Mouse (Mus musculus) limb, embryonic 15.5 days (tissue): ENCODE results near the gene Bcl9l. TPM values are rescaled to one million over a fixed set of nuclear protein-coding genes. Genes with fewer than 3 reads are reported as not detected.
A peak's percentile ranks its signal among the peaks of the same experiment; 100 is the strongest.

Source experiments
- ATAC-seq: fragments of 200-750 bp; cut with Nextera tagmentation; 2 replicates; pipeline ENCODE4 v1.8.0; 2017; ENCODE audit warnings: low read depth, moderate TSS enrichment; ENCODE audit not compliant: insufficient number of reproducible peaks, low FRiP score, low TSS enrichment
- H3K27ac ChIP-seq: fragments of 300-500 bp; sonication (generic); 2 replicates; pipeline ENCODE4 v1.5.1; 2015; ENCODE audit warnings: moderate library complexity, mild to moderate bottlenecking, inconsistent platforms
- H3K27me3 ChIP-seq: fragments of 300-500 bp; sonication (generic); 2 replicates; pipeline ENCODE4 v1.6.1; 2015; ENCODE audit warnings: inconsistent platforms
- H3K36me3 ChIP-seq: fragments of 300-500 bp; sonication (generic); 2 replicates; pipeline ENCODE4 v1.6.1; 2015; ENCODE audit warnings: inconsistent platforms
- H3K4me1 ChIP-seq: fragments of 300-500 bp; sonication (generic); 2 replicates; pipeline ENCODE4 v1.6.1; 2015; ENCODE audit warnings: inconsistent platforms
- H3K4me2 ChIP-seq: fragments of 300-500 bp; sonication (generic); 2 replicates; pipeline ENCODE4 v1.6.1; 2015; ENCODE audit warnings: mild to moderate bottlenecking, inconsistent platforms
- H3K4me3 ChIP-seq: fragments of 300-500 bp; sonication (generic); 2 replicates; pipeline ENCODE4 v1.5.1; 2015; ENCODE audit warnings: mild to moderate bottlenecking, inconsistent platforms
- H3K9ac ChIP-seq: fragments of 300-500 bp; sonication (generic); 2 replicates; pipeline ENCODE4 v1.6.1; 2015; ENCODE audit warnings: inconsistent platforms
- H3K9me3 ChIP-seq: fragments of 300-500 bp; sonication (generic); 2 replicates; pipeline ENCODE4 v1.6.1; 2016; ENCODE audit warnings: inconsistent platforms
- WGBS: fragments of 180-500 bp; shearing (Covaris S2); methylation state at CpG from one replicate; pipeline ENCODE4 v1.1.7; 2015; 5-methylcytosine and 5-hydroxymethylcytosine counted together
- polyA plus RNA-seq: library from polyadenylated mRNA; unstranded; fragments of >200 nt; fragmentation: Nextera tagmentation; extraction: Ambion mirVana; gene quantifications from 2 replicates; pipeline ENCODE4 v1.2.1, GENCODE M21; 2015

The Bcl9l gene
- polyA plus RNA-seq, 1 experiment from 2014 or later = 18.5 TPM

DNA sequence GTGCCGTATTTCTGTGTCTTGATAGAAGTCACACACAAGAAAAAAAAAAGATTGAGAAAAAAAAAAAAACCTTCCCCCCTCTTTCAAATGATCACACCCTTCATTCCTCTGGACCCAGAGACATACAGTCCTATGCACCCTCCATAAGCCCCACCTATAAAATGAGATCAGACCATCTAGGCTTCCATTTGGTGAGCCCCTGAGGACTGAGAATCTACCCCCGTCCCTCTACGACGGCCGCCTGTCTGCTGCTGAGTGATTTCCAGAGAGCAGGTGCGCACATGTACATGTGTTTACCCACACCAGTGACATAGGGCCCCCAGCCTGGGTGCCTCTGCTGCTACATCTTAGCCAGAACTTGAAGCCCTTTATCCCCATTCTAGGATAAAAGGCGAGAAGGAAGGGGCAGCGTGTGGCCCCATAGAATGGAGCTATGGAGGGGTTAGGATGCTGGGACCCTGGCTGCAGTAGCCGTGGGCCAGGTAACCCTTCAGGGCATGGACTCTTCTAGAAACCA, 27.8 kb downstream of the Bcl9l start:
- peaks cover 40% of the 10 kb centered on the region for H3K36me3 ChIP-seq
- no peak for ATAC-seq
- H3K9me3 ChIP-seq = no peaks in the 10 kb centered on the region
- peak overlapping the region; percentile 50 for H3K4me2 ChIP-seq
- H3K27ac ChIP-seq = peak overlapping the region; percentile 86
- H3K4me1 ChIP-seq = peaks cover 66% of the 10 kb centered on the region
- no peak overlapping the region for H3K4me3 ChIP-seq
- 30% methylated on average over 9 of the region's 9 CpGs for WGBS
- no peaks in the 10 kb centered on the region for H3K27me3 ChIP-seq
- H3K9ac ChIP-seq = no peak overlapping the region

DNA sequence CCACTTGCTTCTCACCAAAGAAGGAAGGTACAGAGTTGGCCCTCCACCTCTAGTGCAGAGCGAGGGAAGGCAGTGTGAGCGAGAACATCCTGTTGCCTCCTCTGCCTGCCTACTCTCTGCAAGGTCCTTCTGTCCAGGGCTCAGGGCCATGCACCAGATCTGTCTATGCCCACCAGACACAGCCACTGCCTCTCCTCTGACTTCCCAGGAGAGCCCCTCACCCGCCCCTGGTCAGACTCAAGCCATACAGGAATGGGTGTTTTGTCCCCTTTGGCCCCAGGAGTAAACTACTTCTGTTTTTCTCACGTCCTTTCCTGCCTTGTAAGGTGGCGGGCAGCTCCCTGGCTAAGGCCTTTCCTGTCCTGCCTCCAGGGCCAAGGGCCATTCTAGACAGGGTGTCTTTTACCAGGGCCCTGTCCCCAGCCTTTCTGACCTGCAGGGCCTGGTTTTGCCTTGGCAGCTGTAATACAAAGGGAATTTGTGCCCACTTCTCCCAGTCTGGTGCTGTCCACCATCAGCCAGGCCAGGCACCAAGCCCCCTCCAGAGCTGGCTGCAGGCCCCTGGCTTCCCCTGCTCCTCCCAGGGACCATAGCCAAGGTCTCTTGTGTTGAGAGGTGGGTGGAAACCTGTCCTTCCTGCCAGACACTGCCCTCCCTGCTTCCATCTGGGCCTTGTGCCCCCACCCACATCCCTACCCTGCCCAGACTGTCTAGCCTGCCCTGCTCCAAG, 28.4 kb downstream of the Bcl9l start:
- H3K9me3 ChIP-seq = no peaks in the 10 kb centered on the region
- no peak for ATAC-seq
- no peak overlapping the region for H3K4me2 ChIP-seq
- 73% methylated on average over 5 of the region's 5 CpGs for WGBS
- peaks cover 33% of the 10 kb centered on the region for H3K36me3 ChIP-seq
- no peaks in the 10 kb centered on the region for H3K27me3 ChIP-seq
- H3K4me3 ChIP-seq = no peak overlapping the region
- peaks cover 60% of the 10 kb centered on the region for H3K4me1 ChIP-seq
- H3K27ac ChIP-seq = peak overlapping the region; percentile 86
- H3K9ac ChIP-seq = no peak overlapping the region

DNA sequence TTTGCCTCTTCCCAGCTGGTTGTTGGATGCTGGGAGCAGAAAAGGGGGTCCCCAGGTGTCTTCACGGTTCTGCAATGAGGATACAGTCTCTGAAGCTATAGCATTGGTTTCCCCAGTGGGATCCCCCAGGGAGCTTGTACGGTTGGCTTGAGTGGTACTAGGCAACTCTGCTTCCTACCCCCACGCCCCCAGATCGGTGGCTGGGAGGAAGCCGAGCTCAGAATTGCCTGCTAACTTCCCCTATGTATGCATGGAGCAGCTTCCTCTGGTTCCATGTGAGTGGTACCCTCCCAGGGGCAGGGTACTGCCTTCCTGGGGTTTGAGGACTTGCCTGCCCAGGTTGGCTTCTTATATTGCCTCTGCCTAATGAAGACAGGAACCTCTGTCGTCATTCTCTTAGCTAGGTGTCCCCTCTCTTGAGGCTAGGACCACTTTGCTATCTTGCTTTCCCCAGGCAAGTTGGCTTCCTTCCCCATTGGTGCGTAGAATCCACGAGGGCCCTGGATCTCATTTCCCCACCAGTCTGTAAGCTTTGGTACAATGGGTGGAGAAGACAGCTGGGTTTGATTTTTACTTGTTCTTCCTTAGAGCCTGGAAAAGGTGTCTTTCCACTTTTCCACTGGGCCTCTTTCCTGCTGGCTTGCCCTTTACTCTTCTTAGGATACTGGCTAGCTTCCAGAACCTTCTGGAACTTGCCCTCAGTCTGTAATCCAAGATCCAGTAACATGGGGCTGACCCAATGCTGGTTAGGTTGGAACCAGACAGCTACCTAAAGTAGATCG, 29.5 kb downstream of the Bcl9l start:
- H3K27ac ChIP-seq = peak overlapping the region; percentile 87
- no peak overlapping the region for H3K4me3 ChIP-seq
- H3K9ac ChIP-seq = no peak overlapping the region
- H3K9me3 ChIP-seq = no peaks in the 10 kb centered on the region
- H3K4me1 ChIP-seq = peaks cover 59% of the 10 kb centered on the region
- 51% methylated on average over 9 of the region's 9 CpGs for WGBS
- no peaks in the 10 kb centered on the region for H3K27me3 ChIP-seq
- 0 out of 2 replicates have a peak overlapping the region, but pooled peaks have one; percentile 10 for H3K4me2 ChIP-seq
- peak; percentile 4; the same call in 1 of the 2 replicates for ATAC-seq
- peaks cover 23% of the 10 kb centered on the region for H3K36me3 ChIP-seq

DNA sequence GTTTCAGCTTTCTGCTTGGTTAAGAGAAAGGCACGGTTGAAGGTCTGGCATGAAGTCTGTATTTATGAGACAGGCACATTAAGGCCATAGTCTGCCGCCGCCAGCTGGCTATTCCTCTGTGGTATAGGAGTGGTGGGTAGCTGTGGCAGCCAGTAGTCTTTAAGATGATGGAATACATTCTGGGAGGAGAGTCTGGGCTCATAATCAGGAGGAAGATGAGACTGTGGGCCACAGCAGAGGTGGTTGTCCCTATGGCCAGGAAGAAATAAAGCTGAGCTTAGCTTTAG, 30.0 kb downstream of the Bcl9l start:
- 54% methylated on average over 3 of the region's 3 CpGs for WGBS
- H3K4me1 ChIP-seq = peaks cover 58% of the 10 kb centered on the region

DNA sequence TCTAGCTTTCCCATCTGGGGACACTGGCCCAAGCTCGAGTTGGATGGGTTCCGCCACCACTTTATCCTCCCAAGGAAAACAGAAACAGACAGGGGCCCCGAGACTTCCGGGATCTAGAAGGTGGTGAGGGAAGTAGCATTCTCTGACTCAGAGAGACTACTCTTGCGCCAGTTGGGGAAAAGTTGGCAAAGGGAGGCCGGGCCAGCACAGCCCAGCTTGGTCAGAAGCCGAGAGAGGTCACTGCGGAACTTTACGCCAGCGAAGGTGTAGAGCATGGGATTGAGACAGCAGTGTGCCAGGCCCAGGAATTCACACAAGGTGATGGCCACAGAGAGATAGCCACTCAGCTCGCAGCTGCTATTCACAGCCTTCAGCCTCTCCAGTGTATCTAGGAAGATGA, 30.5 kb downstream of the Bcl9l start:
- peak overlapping the region; percentile 87 for H3K27ac ChIP-seq

More for the DNA sequence above, 30.0 kb downstream of the Bcl9l start:
- peak overlapping the region; percentile 87 for H3K27ac ChIP-seq
- H3K9ac ChIP-seq = no peak overlapping the region
- no peaks in the 10 kb centered on the region for H3K27me3 ChIP-seq
- no peak overlapping the region for H3K4me3 ChIP-seq
- H3K36me3 ChIP-seq = peaks cover 17% of the 10 kb centered on the region
- peak; percentile 2; the same call in 1 of the 2 replicates for ATAC-seq
- H3K4me2 ChIP-seq = no peak overlapping the region
- H3K9me3 ChIP-seq = no peaks in the 10 kb centered on the region

DNA sequence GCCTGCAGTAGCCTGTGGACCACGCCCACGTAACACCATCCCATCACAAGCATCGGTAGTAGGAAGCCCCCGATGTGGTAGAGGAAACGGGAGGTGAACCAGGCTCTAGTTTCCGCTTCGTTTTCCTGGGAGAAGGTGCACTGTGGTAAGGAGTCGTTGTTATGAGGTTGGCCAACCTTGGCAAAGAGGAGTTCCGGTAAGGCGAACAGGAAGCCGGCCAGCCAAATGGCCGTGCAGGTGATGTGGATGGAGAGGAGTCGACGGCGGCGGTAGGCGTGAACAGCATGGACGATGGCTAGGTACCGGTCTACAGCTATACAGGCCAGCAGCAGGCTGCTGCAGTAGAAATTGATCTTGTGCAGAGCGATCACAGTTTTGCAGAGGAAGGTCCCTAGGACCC, 31.0 kb downstream of the Bcl9l start:
- WGBS = 77% methylated on average over 20 of the region's 20 CpGs
- H3K4me2 ChIP-seq = no peak overlapping the region
- no peaks in the 10 kb centered on the region for H3K27me3 ChIP-seq
- H3K9ac ChIP-seq = no peak overlapping the region
- no peak for ATAC-seq
- no peak overlapping the region for H3K27ac ChIP-seq
- H3K4me1 ChIP-seq = peaks cover 48% of the 10 kb centered on the region
- no peaks in the 10 kb centered on the region for H3K9me3 ChIP-seq
- H3K36me3 ChIP-seq = peaks cover 8% of the 10 kb centered on the region
- H3K4me3 ChIP-seq = no peak overlapping the region

More for the DNA sequence above, 30.5 kb downstream of the Bcl9l start:
- Histone ChIP-seq H3K4me2 (no peak overlapping the region), H3K36me3 (peaks cover 13% of the 10 kb centered on the region), H3K27me3 (no peaks in the 10 kb centered on the region), H3K4me3 (no peak overlapping the region), H3K4me1 (peaks cover 53% of the 10 kb centered on the region), H3K9me3 (no peaks in the 10 kb centered on the region), H3K9ac (no peak overlapping the region)
- 82% methylated on average over 11 of the region's 11 CpGs for WGBS
- no peak for ATAC-seq

DNA sequence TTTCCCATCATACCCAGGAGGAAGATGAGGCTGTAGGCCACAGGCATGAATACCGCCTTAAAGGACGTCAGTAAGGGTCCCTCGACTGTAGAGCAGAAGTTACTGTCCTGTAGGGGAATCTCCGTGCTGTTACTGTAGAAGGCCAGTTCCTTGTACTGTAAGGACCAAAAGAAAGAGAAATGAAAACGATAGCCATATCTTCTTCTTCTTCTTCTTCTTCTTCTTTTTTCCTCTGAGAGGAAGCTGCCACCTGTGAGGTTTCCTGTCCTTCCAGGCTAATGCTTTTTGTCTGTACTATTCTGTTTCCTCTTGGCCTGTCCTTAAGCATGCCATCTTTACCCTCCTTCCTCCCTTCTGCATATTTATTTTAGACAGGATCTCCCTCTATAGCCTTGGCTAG, 31.5 kb downstream of the Bcl9l start:
- no peak overlapping the region for H3K27ac ChIP-seq
- no peak overlapping the region for H3K4me3 ChIP-seq
- H3K9ac ChIP-seq = no peak overlapping the region
- 89% methylated on average over 5 of the region's 5 CpGs for WGBS
- no peaks in the 10 kb centered on the region for H3K27me3 ChIP-seq
- ATAC-seq = no peak
- H3K36me3 ChIP-seq = peaks cover 2% of the 10 kb centered on the region
- no peaks in the 10 kb centered on the region for H3K9me3 ChIP-seq
- H3K4me2 ChIP-seq = no peak overlapping the region
- peaks cover 43% of the 10 kb centered on the region for H3K4me1 ChIP-seq

DNA sequence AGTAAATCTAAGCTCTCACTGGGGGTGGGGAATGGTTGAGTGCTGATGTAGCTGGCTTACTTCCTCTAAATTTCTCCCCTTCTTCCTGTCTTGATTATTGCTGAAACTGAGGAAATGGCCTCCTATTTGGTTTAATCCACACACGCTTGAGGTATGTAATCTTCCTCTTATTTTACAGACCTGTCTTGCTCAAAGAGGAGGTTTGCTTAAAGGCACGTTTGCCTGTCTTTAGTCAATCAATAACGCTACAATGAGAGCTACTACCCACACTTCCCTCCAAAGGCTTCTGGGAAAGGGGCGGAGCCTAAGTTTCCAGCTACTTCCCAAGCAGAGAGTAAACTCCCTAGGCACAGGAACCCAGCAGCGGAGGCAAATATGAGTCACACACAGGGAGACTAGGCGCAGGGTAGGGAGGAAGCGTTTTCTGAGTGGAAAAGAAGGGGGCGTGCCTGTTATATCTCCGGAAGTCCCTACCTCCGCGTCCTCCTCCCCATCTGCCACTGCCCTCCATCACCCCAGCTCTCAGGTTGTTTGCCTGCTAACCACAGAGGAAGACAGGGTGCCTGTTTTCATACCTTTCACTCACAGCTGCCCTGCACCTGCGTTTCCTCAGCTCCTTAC, 32.6 kb downstream of the Bcl9l start:
- 57% methylated on average over 12 of the region's 12 CpGs for WGBS
- Histone ChIP-seq H3K9me3 (no peaks in the 10 kb centered on the region), H3K4me2 (no peak overlapping the region), H3K27ac (no peak overlapping the region), H3K36me3 (no peaks in the 10 kb centered on the region), H3K4me1 (peaks cover 32% of the 10 kb centered on the region), H3K27me3 (no peaks in the 10 kb centered on the region), H3K9ac (no peak overlapping the region), H3K4me3 (no peak overlapping the region)
- ATAC-seq = no peak

DNA sequence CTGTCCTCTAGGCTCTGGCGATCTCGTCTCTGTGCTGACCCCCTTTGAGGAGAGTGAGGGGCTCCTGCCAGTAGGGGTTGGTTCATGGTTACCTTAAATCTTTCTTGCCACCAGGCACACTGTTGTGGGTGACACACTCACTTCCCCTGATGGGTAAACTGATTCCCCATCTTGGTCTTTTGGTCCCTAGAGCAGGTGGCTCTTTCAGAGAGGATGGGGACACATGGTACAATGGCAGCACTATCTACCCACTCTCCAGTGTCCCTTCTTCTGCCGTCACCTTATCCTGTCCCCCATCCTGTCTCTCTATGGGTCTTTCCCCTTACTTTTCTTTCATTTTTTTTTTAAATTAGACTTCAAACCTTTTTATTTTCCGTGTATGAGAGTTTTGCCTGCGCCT, 33.3 kb downstream of the Bcl9l start:
- Histone ChIP-seq H3K27ac (no peak overlapping the region), H3K9me3 (no peaks in the 10 kb centered on the region), H3K27me3 (no peaks in the 10 kb centered on the region), H3K9ac (no peak overlapping the region), H3K36me3 (no peaks in the 10 kb centered on the region), H3K4me1 (peaks cover 25% of the 10 kb centered on the region), H3K4me2 (no peak overlapping the region), H3K4me3 (no peak overlapping the region)
- no peak for ATAC-seq
- WGBS = 89% methylated on average over 5 of the region's 5 CpGs

DNA sequence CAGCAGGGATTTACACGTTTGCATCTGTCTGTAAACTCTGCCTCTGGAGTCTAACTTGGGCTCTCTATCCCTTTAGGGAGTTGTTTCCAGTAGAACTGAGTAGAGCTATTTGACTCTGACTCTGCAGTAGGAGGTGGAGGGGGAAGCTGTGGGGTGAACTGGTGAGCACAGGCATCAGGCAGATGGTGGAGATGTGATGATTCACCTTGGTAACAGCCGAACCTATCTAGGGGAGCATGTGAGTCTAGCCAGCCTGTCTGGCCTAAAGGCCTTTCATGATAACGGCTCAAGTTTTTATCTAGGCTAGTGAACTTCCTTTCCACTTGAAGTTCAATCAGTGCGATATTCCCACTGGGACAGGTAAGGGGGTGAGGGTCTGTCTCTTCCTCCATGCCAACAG, 34.7 kb downstream of the Bcl9l start:
- H3K4me1 ChIP-seq = peaks cover 11% of the 10 kb centered on the region
- H3K27ac ChIP-seq = no peak overlapping the region
- H3K36me3 ChIP-seq = no peaks in the 10 kb centered on the region
- ATAC-seq = no peak
- H3K9me3 ChIP-seq = no peaks in the 10 kb centered on the region
- no peak overlapping the region for H3K4me2 ChIP-seq
- no peaks in the 10 kb centered on the region for H3K27me3 ChIP-seq
- 58% methylated on average over 4 of the region's 4 CpGs for WGBS
- H3K9ac ChIP-seq = no peak overlapping the region
- H3K4me3 ChIP-seq = no peak overlapping the region

DNA sequence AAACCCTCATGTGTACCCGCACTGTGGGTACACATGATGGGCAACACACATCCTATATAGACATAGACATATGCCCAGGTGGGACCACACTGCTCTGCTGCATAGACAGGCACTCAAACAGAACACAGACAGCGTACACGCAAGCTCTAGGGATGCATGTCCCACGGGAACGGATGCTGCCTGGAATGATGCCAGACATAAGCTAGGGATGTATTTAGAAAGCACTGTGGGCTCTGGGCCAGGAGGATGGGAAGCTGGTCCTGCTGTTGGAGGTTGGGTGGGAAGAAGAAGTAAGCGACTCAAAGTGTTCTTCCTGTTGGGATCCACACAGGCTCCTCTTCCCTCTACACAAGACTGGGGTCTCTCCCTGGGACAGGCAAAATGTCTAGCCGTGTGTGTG, 35.4 kb downstream of the Bcl9l start:
- no peaks in the 10 kb centered on the region for H3K27me3 ChIP-seq
- ATAC-seq = no peak
- H3K27ac ChIP-seq = no peak overlapping the region
- 69% methylated on average over 7 of the region's 7 CpGs for WGBS
- H3K9me3 ChIP-seq = no peaks in the 10 kb centered on the region
- H3K4me2 ChIP-seq = no peak overlapping the region
- no peaks in the 10 kb centered on the region for H3K36me3 ChIP-seq
- H3K4me1 ChIP-seq = peaks cover 4% of the 10 kb centered on the region
- H3K4me3 ChIP-seq = no peak overlapping the region
- no peak overlapping the region for H3K9ac ChIP-seq

DNA sequence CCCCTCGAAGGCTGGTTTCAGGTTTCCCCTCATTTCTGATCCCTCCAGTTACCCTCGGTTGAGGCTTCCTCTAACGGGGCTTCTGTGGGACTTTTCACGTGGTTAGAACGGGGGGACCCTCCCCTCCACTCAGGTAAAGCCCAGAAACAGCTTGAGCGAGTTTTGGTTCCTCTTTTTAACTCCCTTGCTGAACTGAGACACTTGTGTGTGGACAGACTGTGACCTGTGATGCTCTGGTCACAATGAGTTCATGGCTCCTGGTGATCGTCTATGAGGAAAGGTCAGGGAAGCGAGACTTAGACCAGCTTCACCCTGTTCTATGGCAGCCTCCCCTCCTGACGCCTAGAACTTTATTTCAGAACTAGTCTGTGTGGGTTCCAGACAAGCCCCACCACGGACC, 39.3 kb downstream of the Bcl9l start:
- Histone ChIP-seq H3K4me3 (no peak overlapping the region), H3K9me3 (no peaks in the 10 kb centered on the region), H3K27me3 (no peaks in the 10 kb centered on the region), H3K9ac (no peak overlapping the region), H3K27ac (no peak overlapping the region), H3K4me1 (no peaks in the 10 kb centered on the region), H3K36me3 (no peaks in the 10 kb centered on the region), H3K4me2 (no peak overlapping the region)
- WGBS = 72% methylated on average over 10 of the region's 10 CpGs
- no peak for ATAC-seq
